Mouse (Mus musculus): ENCODE results near the gene Olfr412. TPM values are rescaled to one million over a fixed set of nuclear protein-coding genes. Genes with fewer than 3 reads are reported as not detected.

The Olfr412 gene
- total RNA-seq, 2 experiments from 2014 or later = not detected

DNA sequence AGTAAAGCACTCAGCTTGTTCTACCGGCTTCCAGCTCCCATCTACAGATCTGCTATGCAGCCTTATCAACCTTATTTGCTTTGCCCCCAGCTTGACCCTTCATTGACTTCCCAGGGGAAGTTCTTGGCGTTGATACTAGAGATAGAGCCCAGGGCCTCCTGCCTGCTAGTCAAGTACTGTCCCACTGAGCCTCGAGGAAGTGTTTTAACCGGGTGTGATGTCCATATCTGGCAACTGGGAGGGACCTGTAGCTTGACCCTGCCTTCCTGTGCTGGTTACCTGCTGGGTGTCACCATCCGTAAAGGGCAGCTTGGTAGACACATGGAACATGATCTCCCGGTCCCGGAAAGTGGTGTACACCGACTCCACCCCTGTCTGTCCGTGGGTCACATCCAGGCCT, 52.2 kb downstream of the Olfr412 start:
- DNase-seq = no peak

DNA sequence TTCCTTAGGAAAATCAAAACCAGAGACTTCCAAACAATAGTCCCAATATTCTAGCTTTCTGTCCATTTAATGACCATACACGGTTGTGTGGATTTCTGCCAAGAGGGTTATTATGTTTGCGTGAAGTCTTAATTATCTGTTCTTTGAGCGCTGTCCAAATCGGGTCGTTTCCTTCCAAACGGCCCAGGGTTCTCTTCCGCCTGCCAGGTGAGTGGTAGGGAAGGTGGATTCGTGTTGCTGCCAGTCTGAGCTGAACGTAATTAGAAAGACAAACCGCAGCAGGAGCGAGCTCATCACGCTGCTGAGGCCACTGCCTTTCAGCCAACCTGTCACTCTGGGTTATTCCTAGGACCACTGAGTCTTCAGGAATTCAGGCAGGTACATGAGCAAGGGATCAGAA, 53.9 kb downstream of the Olfr412 start:
- DNase-seq = no peak

Other genes with a start within 250 kb of the Olfr412 start
- not detected for gene Olfr401, start 248.4 kb upstream of the Olfr412 start, total RNA-seq (2021)
- gene Olfr402, start 208.5 kb upstream of the Olfr412 start, total RNA-seq (2021) = not detected
- gene Olfr403, start 175.8 kb upstream of the Olfr412 start, total RNA-seq (2021) = not detected
- not detected for gene Olfr43, start 150.7 kb upstream of the Olfr412 start, total RNA-seq (2021)
- not detected for gene Olfr406, start 102.3 kb upstream of the Olfr412 start, total RNA-seq (2021)
- not detected for gene Olfr59, start 78.3 kb upstream of the Olfr412 start, total RNA-seq (2021)
- not detected for gene Olfr410, start 24.0 kb upstream of the Olfr412 start, total RNA-seq (2021)
- not detected for gene Olfr411, start 9.4 kb upstream of the Olfr412 start, total RNA-seq (2021)
- gene Rap1gap2, start 248.8 kb downstream of the Olfr412 start, total RNA-seq (2021) = 10 to 100 TPM; 10.8 to 13.2 TPM